Comparison of ENCODE assay signal across 8 mouse cellular contexts in genomic region chr9:14559430-14559829, GRCm38 (mm10). TPM values are rescaled to one million over a fixed set of nuclear protein-coding genes. Genes with fewer than 3 reads are reported as not detected.
A peak's percentile ranks its signal among the peaks of the same experiment; 100 is the strongest.
DNase-seq lines count a peak whose midpoint lies in the region.

No protein-coding gene starts in this region.

- DNase-seq in gastrocnemius, adult 18-20 months (ENCODE audit: low spot score): peak; percentile 32
- no peak for DNase-seq in gastrocnemius, postnatal 4 days (ENCODE audit: low spot score in 2 of 2)
- peak; percentile 59 for DNase-seq in 3T3-L1 (ENCODE audit: low read depth, low spot score)
- DNase-seq in frontal cortex, adult 2 months (ENCODE audit: extremely low spot score in 1 of 2, low spot score in 1 of 2): peak; percentile 38 to 75
- peak; percentile 64 to 66 for DNase-seq in left cerebral cortex, adult 9 months (ENCODE audit: low spot score in 2 of 2)
- peak; percentile 81 for DNase-seq in thymus, postnatal 14 days
- DNase-seq in spleen, postnatal 4 days (ENCODE audit: low spot score in 2 of 2): no peak
- DNase-seq in cerebellum, postnatal 4 days (ENCODE audit: low spot score in 2 of 2): no peak

RNA-seq across cellular contexts. Expression of gene Cwc15, which starts 59.0 kb away (rescaled TPM):
- 100 to 1,000 TPM; 105 to 113 TPM for total RNA-seq in gastrocnemius, adult 18-20 months (2021)
- total RNA-seq in gastrocnemius, postnatal 4 days (2021): 100 to 1,000 TPM; 107 to 117 TPM
- polyA plus RNA-seq in frontal cortex, adult 2 months (2012; rRNA removed): 91.1 and 103 TPM in 2 replicates

RNA-seq across cellular contexts. Expression of gene Kdm4d, which starts 59.1 kb away (rescaled TPM):
- total RNA-seq in gastrocnemius, adult 18-20 months (2021): not detected
- under 1 TPM; 0.10 to 0.12 TPM for total RNA-seq in gastrocnemius, postnatal 4 days (2021)
- polyA plus RNA-seq in frontal cortex, adult 2 months (2012; rRNA removed): 0.86 and 1.3 TPM in 2 replicates

Comparison
In these comparisons a context has a peak if more than half of its experiments do, and no peak if none do; other contexts are left out.
1. DNase-seq: peak in gastrocnemius, adult 18-20 months (single experiment), 3T3-L1 (single experiment), frontal cortex, adult 2 months (2 of 2), left cerebral cortex, adult 9 months (2 of 2) and thymus, postnatal 14 days (single experiment); none in gastrocnemius, postnatal 4 days (0 of 2), spleen, postnatal 4 days (0 of 2) and cerebellum, postnatal 4 days (0 of 2).